Mouse (Mus musculus): ENCODE data around the gene Gapvd1. TPM values are rescaled to one million over a fixed set of nuclear protein-coding genes. Genes with fewer than 3 reads are reported as not detected.

Gene Gapvd1
- polyA plus RNA-seq, 1 experiment from 2014 or later = 119 TPM

Other genes with a start within 250 kb of the Gapvd1 start
- 505 and 686 TPM in 2 replicates for gene Hspa5, start 16.7 kb upstream of the Gapvd1 start, polyA plus RNA-seq (2015; fragmentation: Nextera tagmentation; extraction: Ambion mirVana)
- 25.7 and 27.1 TPM in 2 replicates for gene Rabepk, start 44.7 kb upstream of the Gapvd1 start, polyA plus RNA-seq (2015; fragmentation: Nextera tagmentation; extraction: Ambion mirVana)
- gene Fbxw2, start 71.1 kb upstream of the Gapvd1 start, polyA plus RNA-seq (2015; fragmentation: Nextera tagmentation; extraction: Ambion mirVana) = 76.6 and 80.1 TPM in 2 replicates
- not detected in 2 replicates for gene Gm34653, start 77.8 kb upstream of the Gapvd1 start, polyA plus RNA-seq (2015; fragmentation: Nextera tagmentation; extraction: Ambion mirVana)
- 0.21 and 0.30 TPM in 2 replicates for gene Cutal, start 119.2 kb upstream of the Gapvd1 start, polyA plus RNA-seq (2015; fragmentation: Nextera tagmentation; extraction: Ambion mirVana)
- 87.4 and 90.4 TPM in 2 replicates for gene Psmd5, start 119.7 kb upstream of the Gapvd1 start, polyA plus RNA-seq (2015; fragmentation: Nextera tagmentation; extraction: Ambion mirVana)
- 1.8 TPM in 2 replicates for gene Phf19, start 158.8 kb upstream of the Gapvd1 start, polyA plus RNA-seq (2015; fragmentation: Nextera tagmentation; extraction: Ambion mirVana)
- gene Traf1, start 206.5 kb upstream of the Gapvd1 start, polyA plus RNA-seq (2015; fragmentation: Nextera tagmentation; extraction: Ambion mirVana) = 1.7 and 2.9 TPM in 2 replicates

All from neural tube, embryonic 13.5 days (tissue).